Mouse (Mus musculus): Measurements from ENCODE around the gene Gm498. TPM values are rescaled to one million over a fixed set of nuclear protein-coding genes. Genes with fewer than 3 reads are reported as not detected.

Gm498 gene
- polyA plus RNA-seq (2016; fragmentation: Nextera tagmentation; extraction: Ambion mirVana): not detected in 2 replicates

DNA sequence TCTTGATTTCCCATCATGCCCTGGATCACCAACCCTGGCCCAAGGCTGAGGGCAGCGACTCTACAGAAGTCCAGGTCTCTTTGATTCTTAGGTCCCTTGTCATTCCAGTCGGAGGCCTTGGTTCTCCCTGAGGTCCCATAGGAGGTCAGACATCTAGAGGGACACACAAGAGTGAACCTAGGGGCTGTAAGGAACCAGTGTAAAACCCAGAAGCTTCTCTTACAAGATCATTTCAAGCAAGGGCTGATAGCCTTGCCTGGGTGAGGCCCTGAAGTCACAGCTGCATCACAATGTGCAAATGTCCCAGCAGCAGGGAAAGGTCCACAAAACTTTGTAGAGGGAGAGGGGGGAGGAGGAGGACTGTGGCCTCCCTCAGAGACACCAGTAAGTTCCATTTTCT lies at the start of gene Gm498:
Gm498 (plus strand) TSS at position 301 of the 400 bp plus-strand sequence.
- no peak for DNase-seq (ENCODE audit: extremely low spot score, low spot score)
- Histone ChIP-seq H3K36me3 (replicated peaks) (no peaks in the 10 kb centered on the region), H3K27me3 (ENCODE audit: poor library complexity, severe bottlenecking) (no peaks in the 10 kb centered on the region), H3K4me1 (no peaks in the 10 kb centered on the region), H3K4me3 (no peak within 1 kb of the TSS), H3K27ac (no peak within 1 kb of the TSS), H3K9me3 (no peaks in the 10 kb centered on the region)
- 91% methylated on average over 2 of the region's 2 CpGs for WGBS

GRCm38 (mm10) chr7:143819201-143819600 lies 47.4 kb upstream of the Gm498 start:
- H3K27me3 ChIP-seq (ENCODE audit: poor library complexity, severe bottlenecking): no peaks in the 10 kb centered on the region
- H3K36me3 ChIP-seq (replicated peaks): peaks cover 53% of the 10 kb centered on the region
- H3K27ac ChIP-seq: no peak overlapping the region
- no peaks in the 10 kb centered on the region for H3K9me3 ChIP-seq
- peaks cover 22% of the 10 kb centered on the region for H3K4me1 ChIP-seq
- no peak overlapping the region for H3K4me3 ChIP-seq
- DNase-seq (ENCODE audit: extremely low spot score, low spot score): no peak
- 83% methylated on average over 4 of the region's 4 CpGs for WGBS

- Histone ChIP-seq H3K4me3 (no peak overlapping the region), H3K4me1 (peaks cover 22% of the 10 kb centered on the region), H3K27me3 (ENCODE audit: poor library complexity, severe bottlenecking) (no peaks in the 10 kb centered on the region), H3K27ac (no peak overlapping the region), H3K36me3 (replicated peaks) (peaks cover 34% of the 10 kb centered on the region), H3K9me3 (no peaks in the 10 kb centered on the region)
- 85% methylated on average over 2 of the region's 2 CpGs for WGBS
- DNase-seq (ENCODE audit: extremely low spot score, low spot score): no peak
Measured at GRCm38 (mm10) chr7:143821241-143821640, 45.4 kb upstream of the Gm498 start.

GRCm38 (mm10) chr7:143822375-143823265 lies 44.0 kb upstream of the Gm498 start, which contains the start of the genes Nadsyn1 and Dhcr7:
Nadsyn1 (minus strand) TSS chr7:143822849.
Dhcr7 (plus strand) TSS chr7:143823145.
- peak within 1 kb of the TSS; percentile 91 for H3K27ac ChIP-seq
- WGBS: under 1% methylated on average over 40 of the region's 40 CpGs
- H3K36me3 ChIP-seq (replicated peaks): peaks cover 20% of the 10 kb centered on the region
- peak; percentile 99 for DNase-seq (ENCODE audit: extremely low spot score, low spot score)
- peaks cover 22% of the 10 kb centered on the region for H3K4me1 ChIP-seq
- peak within 1 kb of the TSS; percentile 75 for H3K4me3 ChIP-seq
- no peaks in the 10 kb centered on the region for H3K9me3 ChIP-seq
- H3K27me3 ChIP-seq (ENCODE audit: poor library complexity, severe bottlenecking): no peaks in the 10 kb centered on the region

- H3K27me3 ChIP-seq (ENCODE audit: poor library complexity, severe bottlenecking): no peaks in the 10 kb centered on the region
- peaks cover 16% of the 10 kb centered on the region for H3K36me3 ChIP-seq (replicated peaks)
- 81% methylated on average over 4 of the region's 4 CpGs for WGBS
- no peak for DNase-seq (ENCODE audit: extremely low spot score, low spot score)
- H3K9me3 ChIP-seq: no peaks in the 10 kb centered on the region
- H3K4me3 ChIP-seq: peak overlapping the region; percentile 75
- peak overlapping the region; percentile 91 for H3K27ac ChIP-seq
- peaks cover 22% of the 10 kb centered on the region for H3K4me1 ChIP-seq
Measured at GRCm38 (mm10) chr7:143823266-143823605, 43.4 kb upstream of the Gm498 start.

DNA sequence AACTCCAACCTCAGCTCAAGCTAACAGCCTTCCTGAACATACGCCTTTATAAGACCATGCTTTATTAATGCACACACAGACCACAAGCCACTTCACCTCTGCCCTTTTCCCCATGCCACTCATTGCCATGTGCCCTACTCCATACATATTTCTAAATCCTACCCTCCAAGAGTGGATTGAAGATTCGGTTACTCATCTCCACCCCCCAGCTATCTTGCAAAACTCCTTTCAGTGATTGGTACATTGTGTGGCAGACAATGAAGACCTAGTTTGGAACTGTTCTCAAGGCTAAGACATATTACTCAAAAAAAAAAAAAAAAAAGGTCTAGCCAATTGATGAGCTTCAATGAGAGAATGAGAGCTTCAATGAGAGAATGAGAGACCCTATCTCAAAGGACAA lies 39.7 kb upstream of the Gm498 start:
- peaks cover 8% of the 10 kb centered on the region for H3K36me3 ChIP-seq (replicated peaks)
- H3K9me3 ChIP-seq: no peaks in the 10 kb centered on the region
- WGBS: 90% methylated on average over 2 of the region's 2 CpGs
- no peak overlapping the region for H3K4me3 ChIP-seq
- H3K27me3 ChIP-seq (ENCODE audit: poor library complexity, severe bottlenecking): no peaks in the 10 kb centered on the region
- no peak overlapping the region for H3K27ac ChIP-seq
- no peak for DNase-seq (ENCODE audit: extremely low spot score, low spot score)
- peaks cover 32% of the 10 kb centered on the region for H3K4me1 ChIP-seq

GRCm38 (mm10) chr7:143829504-143830331 lies 36.9 kb upstream of the Gm498 start:
- H3K4me3 ChIP-seq: peak overlapping the region; percentile 71
- no peaks in the 10 kb centered on the region for H3K9me3 ChIP-seq
- H3K4me1 ChIP-seq: peaks cover 35% of the 10 kb centered on the region
- peak overlapping the region; percentile 95 for H3K27ac ChIP-seq
- DNase-seq (ENCODE audit: extremely low spot score, low spot score): peak; percentile 97
- peaks cover 35% of the 10 kb centered on the region for H3K36me3 ChIP-seq (replicated peaks)
- 1% methylated on average over 37 of the region's 37 CpGs for WGBS
- no peaks in the 10 kb centered on the region for H3K27me3 ChIP-seq (ENCODE audit: poor library complexity, severe bottlenecking)

- H3K9me3 ChIP-seq: no peaks in the 10 kb centered on the region
- no peaks in the 10 kb centered on the region for H3K27me3 ChIP-seq (ENCODE audit: poor library complexity, severe bottlenecking)
- peaks cover 39% of the 10 kb centered on the region for H3K36me3 ChIP-seq (replicated peaks)
- 17% methylated on average over 6 of the region's 6 CpGs for WGBS
- peak overlapping the region; percentile 71 for H3K4me3 ChIP-seq
- peaks cover 41% of the 10 kb centered on the region for H3K4me1 ChIP-seq
- no peak for DNase-seq (ENCODE audit: extremely low spot score, low spot score)
- H3K27ac ChIP-seq: peak overlapping the region; percentile 95
Measured at GRCm38 (mm10) chr7:143830399-143830798, 36.2 kb upstream of the Gm498 start.

GRCm38 (mm10) chr7:143832196-143832595 lies 34.4 kb upstream of the Gm498 start:
- Histone ChIP-seq H3K27ac (no peak overlapping the region), H3K36me3 (replicated peaks) (peaks cover 57% of the 10 kb centered on the region), H3K9me3 (no peaks in the 10 kb centered on the region), H3K27me3 (ENCODE audit: poor library complexity, severe bottlenecking) (no peaks in the 10 kb centered on the region), H3K4me1 (peaks cover 45% of the 10 kb centered on the region), H3K4me3 (no peak overlapping the region)
- WGBS: 88% methylated on average over 8 of the region's 8 CpGs
- no peak for DNase-seq (ENCODE audit: extremely low spot score, low spot score)

DNA sequence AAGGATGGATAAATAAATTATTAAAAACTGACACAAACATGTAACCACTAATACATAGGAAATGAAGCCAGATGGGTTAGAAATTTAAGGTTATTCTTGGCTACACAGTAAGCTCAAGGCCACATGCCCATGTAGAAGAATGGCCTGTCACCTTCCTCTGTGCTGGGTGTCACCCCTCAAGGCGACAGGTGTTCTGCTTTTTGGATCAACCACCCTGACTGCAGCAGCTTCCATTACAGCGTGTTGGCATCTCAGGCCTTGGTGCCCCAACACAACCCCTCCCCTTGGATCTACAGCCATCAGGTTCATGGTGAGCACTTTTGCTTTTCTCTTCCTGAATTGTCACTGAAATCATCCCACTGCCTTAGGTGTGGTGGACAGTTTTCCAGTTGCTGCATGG lies 34.0 kb upstream of the Gm498 start:
- H3K27me3 ChIP-seq (ENCODE audit: poor library complexity, severe bottlenecking): no peaks in the 10 kb centered on the region
- peaks cover 45% of the 10 kb centered on the region for H3K4me1 ChIP-seq
- DNase-seq (ENCODE audit: extremely low spot score, low spot score): no peak
- H3K36me3 ChIP-seq (replicated peaks): peaks cover 61% of the 10 kb centered on the region
- H3K9me3 ChIP-seq: no peaks in the 10 kb centered on the region
- whole genome bisulfite sequencing: 88% methylated on average over 2 of the region's 2 CpGs
- no peak overlapping the region for H3K4me3 ChIP-seq
- H3K27ac ChIP-seq: no peak overlapping the region

DNA sequence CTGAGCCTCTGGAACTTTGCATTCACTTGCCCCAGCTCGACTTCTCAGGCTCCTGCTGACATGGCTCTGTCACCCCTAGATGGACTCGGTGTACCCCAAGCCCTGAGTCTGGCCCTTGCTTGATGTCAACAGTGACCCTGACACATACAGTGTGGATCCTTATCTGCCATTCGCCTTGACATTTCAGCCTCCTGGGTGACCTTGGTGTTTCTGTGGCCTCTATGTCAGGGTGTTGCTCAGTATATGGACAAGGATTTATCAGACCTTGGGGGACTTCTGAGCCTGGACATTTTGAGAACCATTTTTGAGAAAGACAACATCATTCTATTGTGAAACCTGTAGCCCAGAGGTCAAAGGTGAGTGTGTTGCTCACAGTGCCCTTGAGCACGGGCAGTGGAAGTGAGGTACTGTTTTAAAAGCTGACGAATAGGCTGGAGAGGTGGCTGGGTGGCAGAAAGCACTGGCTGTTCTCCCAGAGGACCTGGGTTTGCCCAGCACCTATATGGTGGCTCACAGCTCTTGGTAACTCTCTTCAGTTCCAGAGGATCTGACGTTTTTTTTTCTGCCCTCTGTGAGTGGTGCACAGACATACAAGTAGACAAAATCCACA lies 33.0 kb upstream of the Gm498 start:
- Histone ChIP-seq H3K36me3 (replicated peaks) (peaks cover 72% of the 10 kb centered on the region), H3K27me3 (ENCODE audit: poor library complexity, severe bottlenecking) (no peaks in the 10 kb centered on the region), H3K9me3 (no peaks in the 10 kb centered on the region), H3K4me1 (peaks cover 45% of the 10 kb centered on the region), H3K27ac (no peak overlapping the region), H3K4me3 (no peak overlapping the region)
- no peak for DNase-seq (ENCODE audit: extremely low spot score, low spot score)
- WGBS: 86% methylated on average over 6 of the region's 6 CpGs

- H3K27ac ChIP-seq: no peak overlapping the region
- H3K9me3 ChIP-seq: no peaks in the 10 kb centered on the region
- WGBS: 95% methylated on average over 2 of the region's 2 CpGs
- peaks cover 45% of the 10 kb centered on the region for H3K4me1 ChIP-seq
- H3K4me3 ChIP-seq: no peak overlapping the region
- H3K27me3 ChIP-seq (ENCODE audit: poor library complexity, severe bottlenecking): no peaks in the 10 kb centered on the region
- H3K36me3 ChIP-seq (replicated peaks): peaks cover 78% of the 10 kb centered on the region
- no peak for DNase-seq (ENCODE audit: extremely low spot score, low spot score)
Measured at GRCm38 (mm10) chr7:143834316-143834715, 32.3 kb upstream of the Gm498 start.
